Mouse (Mus musculus) liver, embryonic 15.5 days (tissue): ENCODE results near the gene Apoc2. TPM values are rescaled to one million over a fixed set of nuclear protein-coding genes. Genes with fewer than 3 reads are reported as not detected.

Experiments used
- ATAC-seq: fragments of 200-750 bp; cut with Nextera tagmentation; 2 replicates; pipeline ENCODE4 v1.8.0; 2017; ENCODE audit warnings: moderate number of reproducible peaks, mild to moderate bottlenecking, moderate library complexity; ENCODE audit not compliant: insufficient read depth
- H3K27ac ChIP-seq: fragments of 300-500 bp; sonication (generic); replicated peaks from 2 replicates; pipeline ENCODE4 v1.5.1; 2015; ENCODE audit warnings: mild to moderate bottlenecking, inconsistent platforms
- H3K27me3 ChIP-seq: fragments of 300-500 bp; sonication (generic); 2 replicates; pipeline ENCODE4 v1.6.1; 2015; ENCODE audit warnings: mild to moderate bottlenecking, inconsistent platforms
- H3K36me3 ChIP-seq: fragments of 300-500 bp; sonication (generic); replicated peaks from 2 replicates; pipeline ENCODE4 v1.6.1; 2015; ENCODE audit warnings: moderate library complexity, mild to moderate bottlenecking, inconsistent platforms
- H3K4me1 ChIP-seq: fragments of 300-500 bp; sonication (generic); replicated peaks from 2 replicates; pipeline ENCODE4 v1.6.1; 2015; ENCODE audit warnings: inconsistent platforms
- H3K4me2 ChIP-seq: fragments of 300-500 bp; sonication (generic); 2 replicates; pipeline ENCODE4 v1.6.1; 2015; ENCODE audit warnings: moderate library complexity, mild to moderate bottlenecking, inconsistent platforms
- H3K4me3 ChIP-seq: fragments of 300-500 bp; sonication (generic); replicated peaks from 2 replicates; pipeline ENCODE4 v1.5.1; 2015; ENCODE audit warnings: mild to moderate bottlenecking, inconsistent platforms
- H3K9ac ChIP-seq: fragments of 300-500 bp; sonication (generic); 2 replicates; pipeline ENCODE4 v1.6.1; 2015; ENCODE audit warnings: moderate library complexity, mild to moderate bottlenecking, inconsistent platforms
- H3K9me3 ChIP-seq: fragments of 300-500 bp; sonication (generic); replicated peaks from 2 replicates; pipeline ENCODE4 v1.6.1; 2016; ENCODE audit warnings: inconsistent platforms
- WGBS: fragments of 180-500 bp; shearing (Covaris S2); methylation state at CpG from one replicate; pipeline ENCODE4 v1.1.7; 2015; ENCODE audit warnings: mixed read lengths; ENCODE audit not compliant: insufficient replicate concordance; 5-methylcytosine and 5-hydroxymethylcytosine counted together
- polyA plus RNA-seq: library from polyadenylated mRNA; unstranded; fragments of >200 nt; fragmentation: Nextera tagmentation; extraction: Ambion mirVana; gene quantifications from 2 replicates; pipeline ENCODE4 v1.2.1, GENCODE M21; 2015

Gene Apoc2
- polyA plus RNA-seq, 1 experiment from 2014 or later, result 1,160 TPM

GRCm38 (mm10) chr7:19698907-19699826 is 21.4 kb upstream of the Apoc2 start, which contains the start of gene Apoe:
Gene Apoe (minus strand): TSS chr7:19699188.
- Histone ChIP-seq H3K9me3 (no peaks in the 10 kb centered on the region), H3K36me3 (peaks cover 30% of the 10 kb centered on the region), H3K27me3 (no peaks in the 10 kb centered on the region), H3K4me3 (peak within 1 kb of the TSS; percentile 50), H3K4me1 (peaks cover 86% of the 10 kb centered on the region), H3K27ac (peak within 1 kb of the TSS; percentile 83), H3K9ac (peak within 1 kb of the TSS; percentile 45; the same call in 1 of the 2 replicates), H3K4me2 (peak within 1 kb of the TSS; percentile 56)
- 2% methylated on average over 20 of the region's 20 CpGs for WGBS
- peak; percentile 45 for ATAC-seq

- H3K4me2 ChIP-seq, result peak overlapping the region; percentile 56
- no peaks in the 10 kb centered on the region for H3K9me3 ChIP-seq
- peaks cover 92% of the 10 kb centered on the region for H3K4me1 ChIP-seq
- peak overlapping the region; percentile 83 for H3K27ac ChIP-seq
- peak overlapping the region; percentile 45; the same call in 1 of the 2 replicates for H3K9ac ChIP-seq
- H3K4me3 ChIP-seq, result peak overlapping the region; percentile 50
- H3K36me3 ChIP-seq, result peaks cover 23% of the 10 kb centered on the region
- no peak for ATAC-seq
- no peaks in the 10 kb centered on the region for H3K27me3 ChIP-seq
- 2% methylated on average over 28 of the region's 28 CpGs for WGBS
Observed at GRCm38 (mm10) chr7:19697949-19698906, 20.5 kb upstream of the Apoc2 start.

GRCm38 (mm10) chr7:19696336-19696873 is 18.7 kb upstream of the Apoc2 start:
- peaks cover 90% of the 10 kb centered on the region for H3K4me1 ChIP-seq
- H3K4me2 ChIP-seq, result peak overlapping the region; percentile 56
- H3K9ac ChIP-seq, result peak overlapping the region; percentile 36; the same call in 1 of the 2 replicates
- H3K27ac ChIP-seq, result peak overlapping the region; percentile 83
- 83% methylated on average over 34 of the region's 34 CpGs for WGBS
- peaks cover 15% of the 10 kb centered on the region; the same call in 1 of the 2 replicates for H3K36me3 ChIP-seq
- no peaks in the 10 kb centered on the region for H3K9me3 ChIP-seq
- H3K4me3 ChIP-seq, result peak overlapping the region; percentile 50
- H3K27me3 ChIP-seq, result no peaks in the 10 kb centered on the region
- no peak for ATAC-seq

GRCm38 (mm10) chr7:19695881-19696280 is 18.1 kb upstream of the Apoc2 start:
- Histone ChIP-seq H3K9ac (no peak overlapping the region), H3K36me3 (peaks cover 15% of the 10 kb centered on the region; the same call in 1 of the 2 replicates), H3K27me3 (no peaks in the 10 kb centered on the region), H3K9me3 (no peaks in the 10 kb centered on the region), H3K4me2 (peak overlapping the region; percentile 56), H3K4me1 (peaks cover 88% of the 10 kb centered on the region), H3K4me3 (0 out of 2 replicates have a peak overlapping the region, but pooled peaks have one; percentile 50), H3K27ac (peak overlapping the region; percentile 83)
- WGBS, result 43% methylated on average over 6 of the region's 6 CpGs
- ATAC-seq, result no peak

- H3K4me2 ChIP-seq, result peak overlapping the region; percentile 27
- H3K9me3 ChIP-seq, result no peaks in the 10 kb centered on the region
- peaks cover 15% of the 10 kb centered on the region; the same call in 1 of the 2 replicates for H3K36me3 ChIP-seq
- no peak overlapping the region for H3K4me3 ChIP-seq
- peak overlapping the region; percentile 83 for H3K27ac ChIP-seq
- H3K27me3 ChIP-seq, result no peaks in the 10 kb centered on the region
- WGBS, result 3% methylated on average over 8 of the region's 8 CpGs
- ATAC-seq, result no peak
- H3K4me1 ChIP-seq, result peaks cover 81% of the 10 kb centered on the region
- 0 out of 2 replicates have a peak overlapping the region, but pooled peaks have one; percentile 10 for H3K9ac ChIP-seq
Observed at GRCm38 (mm10) chr7:19695213-19695594, 17.5 kb upstream of the Apoc2 start.

GRCm38 (mm10) chr7:19694336-19695212 is 16.8 kb upstream of the Apoc2 start:
- 48% methylated on average over 10 of the region's 10 CpGs for WGBS
- ATAC-seq, result no peak
- no peak overlapping the region for H3K4me3 ChIP-seq
- peaks cover 15% of the 10 kb centered on the region; the same call in 1 of the 2 replicates for H3K36me3 ChIP-seq
- peak overlapping the region; percentile 27 for H3K4me2 ChIP-seq
- no peaks in the 10 kb centered on the region for H3K9me3 ChIP-seq
- peak overlapping the region; percentile 83 for H3K27ac ChIP-seq
- peaks cover 75% of the 10 kb centered on the region for H3K4me1 ChIP-seq
- 0 out of 2 replicates have a peak overlapping the region, but pooled peaks have one; percentile 10 for H3K9ac ChIP-seq
- H3K27me3 ChIP-seq, result no peaks in the 10 kb centered on the region

GRCm38 (mm10) chr7:19693421-19693820 is 15.7 kb upstream of the Apoc2 start:
- WGBS, result 13% methylated on average over 10 of the region's 10 CpGs
- Histone ChIP-seq H3K27ac (peak overlapping the region; percentile 83), H3K4me1 (peaks cover 64% of the 10 kb centered on the region), H3K9me3 (no peaks in the 10 kb centered on the region), H3K4me2 (peak overlapping the region; percentile 41), H3K36me3 (peaks cover 15% of the 10 kb centered on the region; the same call in 1 of the 2 replicates), H3K27me3 (no peaks in the 10 kb centered on the region), H3K4me3 (no peak overlapping the region), H3K9ac (no peak overlapping the region)
- peak; percentile 48 for ATAC-seq

GRCm38 (mm10) chr7:19691873-19692865 is 14.4 kb upstream of the Apoc2 start, which contains the start of gene Apoc1:
Gene Apoc1 (minus strand): TSS chr7:19692660.
- H3K9ac ChIP-seq, result 0 out of 2 replicates have a peak within 1 kb of the TSS, but pooled peaks have one; percentile 13
- WGBS, result 56% methylated on average over 28 of the region's 28 CpGs
- H3K4me2 ChIP-seq, result peak within 1 kb of the TSS; percentile 50
- no peaks in the 10 kb centered on the region for H3K9me3 ChIP-seq
- peaks cover 60% of the 10 kb centered on the region for H3K4me1 ChIP-seq
- H3K4me3 ChIP-seq, result peak within 1 kb of the TSS; percentile 38
- H3K36me3 ChIP-seq, result peaks cover 13% of the 10 kb centered on the region; the same call in 1 of the 2 replicates
- peak within 1 kb of the TSS; percentile 83 for H3K27ac ChIP-seq
- peak; percentile 14; the same call in 1 of the 2 replicates for ATAC-seq
- no peaks in the 10 kb centered on the region for H3K27me3 ChIP-seq

GRCm38 (mm10) chr7:19691434-19691833 is 13.7 kb upstream of the Apoc2 start:
- Histone ChIP-seq H3K9me3 (no peaks in the 10 kb centered on the region), H3K9ac (no peak overlapping the region), H3K4me1 (peaks cover 59% of the 10 kb centered on the region), H3K4me3 (peak overlapping the region; percentile 38), H3K27ac (peak overlapping the region; percentile 83), H3K36me3 (peaks cover 5% of the 10 kb centered on the region; the same call in 1 of the 2 replicates), H3K27me3 (no peaks in the 10 kb centered on the region), H3K4me2 (peak overlapping the region; percentile 50)
- no peak for ATAC-seq
- 70% methylated on average over 6 of the region's 6 CpGs for WGBS
